Mouse (Mus musculus): ENCODE data around the gene Usp48.

Gene Usp48

DNA sequence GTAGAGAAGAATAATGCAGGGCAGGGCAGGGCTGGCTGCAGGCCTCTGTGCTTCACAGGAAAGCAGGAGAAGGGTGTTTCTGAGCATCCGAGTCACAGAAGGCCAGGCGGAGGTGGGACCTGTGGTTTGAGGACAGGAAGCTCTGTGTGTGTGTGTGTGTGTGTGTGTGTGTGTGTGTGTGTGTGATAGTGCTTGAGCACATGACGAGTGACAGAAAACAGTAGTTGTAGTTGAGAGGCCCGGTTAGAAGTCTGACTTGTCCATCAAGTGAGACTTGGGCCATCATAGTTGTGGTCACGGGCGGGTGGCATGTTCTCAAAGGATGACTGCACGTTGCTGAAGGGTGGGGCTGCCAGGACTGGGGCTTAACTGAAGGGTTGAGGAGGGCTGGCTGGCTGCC is 16.1 kb downstream of the Usp48 start:
- DNase-seq (ENCODE audit: low read depth), result no peak

- no peak for DNase-seq (ENCODE audit: low read depth)
These were observed 16.7 kb downstream of the Usp48 start for GRCm38 (mm10) chr4:137610256-137610655.

- DNase-seq (ENCODE audit: low read depth), result no peak
These were observed 29.3 kb downstream of the Usp48 start for GRCm38 (mm10) chr4:137622847-137623246.

- DNase-seq (ENCODE audit: low read depth), result no peak
These were observed 34.1 kb downstream of the Usp48 start for GRCm38 (mm10) chr4:137627476-137628235.

- DNase-seq (ENCODE audit: low read depth), result no peak
These were observed 34.8 kb downstream of the Usp48 start for GRCm38 (mm10) chr4:137628400-137628799.

- no peak for DNase-seq (ENCODE audit: low read depth)
These were observed 35.8 kb downstream of the Usp48 start for GRCm38 (mm10) chr4:137629354-137629753.

GRCm38 (mm10) chr4:137630153-137630552 is 36.6 kb downstream of the Usp48 start:
- DNase-seq (ENCODE audit: low read depth), result no peak

GRCm38 (mm10) chr4:137631596-137631995 is 38.0 kb downstream of the Usp48 start:
- no peak for DNase-seq (ENCODE audit: low read depth)

DNA sequence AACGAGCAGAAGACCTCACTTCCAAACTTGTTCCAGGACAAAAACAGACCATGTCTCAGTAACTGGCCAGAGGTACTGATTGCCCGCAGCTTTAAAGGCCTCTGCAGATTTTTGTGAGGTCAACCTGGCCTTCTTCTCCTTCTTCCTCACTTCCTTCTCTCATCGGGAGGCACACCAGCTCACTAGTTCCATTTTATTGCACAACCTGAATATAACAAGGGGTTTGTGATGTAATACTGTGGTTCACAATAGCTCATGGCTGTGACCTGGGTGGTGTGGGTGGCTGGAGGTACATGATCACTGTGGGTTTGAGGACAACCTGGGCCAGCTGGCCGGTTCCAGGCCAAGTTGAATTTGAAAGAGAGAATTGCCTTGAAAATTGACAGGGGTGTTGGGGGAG is 39.8 kb downstream of the Usp48 start:
- DNase-seq (ENCODE audit: low read depth), result no peak

DNA sequence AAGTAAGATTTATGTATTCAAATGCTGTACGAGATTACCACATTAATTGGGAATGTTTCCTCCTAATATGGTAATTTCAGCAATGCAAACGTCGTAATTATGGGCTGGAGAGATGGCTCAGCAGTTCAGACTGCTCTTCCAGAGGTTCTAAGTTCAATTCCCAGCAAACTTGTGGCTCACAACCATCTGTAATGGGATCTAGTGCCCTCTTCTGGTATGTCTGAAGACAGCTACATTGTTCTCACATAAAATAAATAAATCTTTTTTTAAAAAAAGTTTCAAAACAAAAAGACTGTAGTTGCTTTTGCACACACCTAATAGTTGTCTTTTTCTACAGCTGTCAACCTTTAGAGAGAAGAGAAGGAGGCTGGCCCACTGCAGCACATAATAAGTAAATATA is 43.0 kb downstream of the Usp48 start:
- DNase-seq (ENCODE audit: low read depth), result no peak

GRCm38 (mm10) chr4:137641556-137641955 is 48.0 kb downstream of the Usp48 start:
- no peak for DNase-seq (ENCODE audit: low read depth)

GRCm38 (mm10) chr4:137642101-137642500 is 48.5 kb downstream of the Usp48 start:
- DNase-seq (ENCODE audit: low read depth), result no peak

- DNase-seq (ENCODE audit: low read depth), result peak; percentile 16
These were observed 49.9 kb downstream of the Usp48 start for GRCm38 (mm10) chr4:137643459-137643858.

DNA sequence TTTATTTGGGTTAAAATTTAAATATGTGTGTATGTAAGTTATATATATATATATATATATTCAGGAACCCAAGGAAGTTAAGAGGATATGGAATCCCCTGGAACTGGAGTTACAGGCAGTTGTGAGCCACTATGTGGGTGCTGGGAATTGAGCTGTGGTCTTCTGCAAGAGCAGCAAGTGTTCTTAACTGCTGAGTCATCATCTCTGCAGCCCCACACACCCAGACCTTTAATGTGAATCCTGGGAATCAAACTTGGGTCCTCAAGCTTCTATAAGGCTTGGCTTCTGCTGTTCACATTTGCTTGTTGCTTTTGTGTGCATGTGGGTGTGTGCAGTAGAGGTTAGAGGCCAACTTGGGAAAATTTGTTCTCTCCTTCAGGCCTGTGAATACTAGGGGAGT is 52.7 kb downstream of the Usp48 start:
- no peak for DNase-seq (ENCODE audit: low read depth)

DNA sequence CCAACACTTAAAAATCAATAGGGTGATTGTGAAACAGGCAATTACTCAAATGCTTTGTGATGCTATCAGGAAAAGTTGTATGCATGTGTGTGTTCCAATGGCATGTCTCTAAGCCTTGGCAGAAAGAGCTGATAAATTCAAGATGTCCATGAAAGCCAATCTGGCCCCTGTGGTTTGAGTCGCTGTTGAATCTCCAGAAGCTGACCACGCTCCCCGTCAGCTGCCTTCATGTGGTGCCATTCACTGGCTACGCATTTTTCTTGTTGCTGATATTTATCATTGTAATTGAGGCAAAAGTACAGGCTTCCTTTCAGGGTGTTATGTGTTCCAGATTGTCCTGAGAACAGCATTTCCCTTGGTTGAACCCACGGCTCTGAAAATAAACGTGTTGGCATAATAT is 54.1 kb downstream of the Usp48 start:
- no peak for DNase-seq (ENCODE audit: low read depth)

DNA sequence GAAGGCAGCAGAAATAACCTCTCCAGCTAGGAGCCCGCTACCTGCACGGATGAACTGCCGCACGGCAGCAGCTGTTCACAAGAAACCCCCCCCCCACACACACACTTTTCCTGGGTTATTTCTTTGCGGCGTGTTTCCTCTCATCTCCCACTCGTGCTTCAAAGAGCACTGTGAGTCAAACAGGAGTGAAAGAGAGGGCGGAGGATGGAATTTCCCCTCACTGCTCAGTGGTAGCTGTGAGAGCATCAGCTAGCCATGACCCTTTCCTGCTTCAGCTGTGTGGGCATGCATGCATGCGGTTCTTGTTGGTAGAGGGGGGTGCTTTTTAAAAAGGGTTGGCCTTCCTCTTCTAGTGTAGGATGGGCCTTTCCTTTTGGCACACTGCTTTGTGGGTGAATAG is 54.7 kb downstream of the Usp48 start:
- DNase-seq (ENCODE audit: low read depth), result no peak

GRCm38 (mm10) chr4:137650912-137651311 is 57.4 kb downstream of the Usp48 start:
- DNase-seq (ENCODE audit: low read depth), result no peak

GRCm38 (mm10) chr4:137652835-137653346 is 59.3 kb downstream of the Usp48 start:
- no peak for DNase-seq (ENCODE audit: low read depth)

DNA sequence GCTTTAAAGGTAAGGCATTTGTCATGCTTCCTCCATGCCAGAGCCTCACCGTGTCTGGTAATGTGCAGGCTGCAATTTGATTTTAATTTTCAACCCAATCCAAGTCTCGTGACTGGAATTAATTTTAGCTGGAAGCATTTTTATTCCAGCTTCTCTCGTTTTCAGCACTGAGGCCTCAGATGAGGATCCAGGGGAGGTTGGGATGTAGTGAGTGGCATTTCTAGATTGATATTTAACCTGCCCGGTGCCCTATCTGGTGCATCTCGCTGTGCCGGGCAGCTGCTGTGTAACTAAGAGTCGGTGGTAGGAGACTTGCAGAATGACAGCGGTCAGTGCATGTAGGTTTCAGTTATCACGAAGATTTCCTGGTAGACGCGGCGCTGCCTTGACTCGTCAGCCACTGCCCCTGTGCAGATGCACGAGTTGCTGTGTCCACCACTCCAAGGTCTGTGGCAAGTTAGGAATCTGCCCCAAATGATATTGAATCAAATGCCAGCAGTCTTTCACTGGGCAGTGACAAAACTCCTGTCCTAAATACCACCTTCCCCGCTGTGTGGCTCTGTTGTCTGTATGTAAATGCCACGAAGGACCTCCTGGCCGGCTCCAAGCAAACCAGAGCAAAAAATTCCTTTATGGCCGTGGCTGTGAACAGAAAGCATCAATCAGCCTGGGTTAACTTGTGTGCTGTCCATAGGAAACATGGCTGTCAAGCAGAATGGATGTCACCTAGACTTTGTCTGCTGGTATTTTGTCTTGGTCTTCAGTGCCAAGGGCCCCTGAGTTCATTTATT is 61.9 kb downstream of the Usp48 start:
- DNase-seq (ENCODE audit: low read depth), result no peak

DNA sequence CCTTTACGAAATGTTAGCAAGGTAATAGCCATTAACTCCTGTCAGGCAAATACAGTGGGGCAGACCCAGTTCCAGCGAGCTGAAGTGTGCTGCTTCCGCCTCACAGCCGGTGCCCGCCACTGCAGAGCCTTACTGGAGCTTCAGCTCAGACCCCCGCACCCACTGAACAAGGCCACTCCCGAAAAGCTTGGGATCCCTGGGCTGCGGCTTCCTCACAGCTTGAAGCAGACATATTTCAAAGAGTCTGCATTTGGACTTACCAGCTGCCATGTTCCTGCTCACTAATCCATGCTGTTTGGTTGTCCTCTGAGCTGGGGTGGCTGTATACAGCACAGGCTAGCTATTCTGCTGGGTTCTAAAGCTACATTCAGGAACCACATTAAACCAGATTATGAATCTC is 64.1 kb downstream of the Usp48 start:
- DNase-seq (ENCODE audit: low read depth), result no peak

DNA sequence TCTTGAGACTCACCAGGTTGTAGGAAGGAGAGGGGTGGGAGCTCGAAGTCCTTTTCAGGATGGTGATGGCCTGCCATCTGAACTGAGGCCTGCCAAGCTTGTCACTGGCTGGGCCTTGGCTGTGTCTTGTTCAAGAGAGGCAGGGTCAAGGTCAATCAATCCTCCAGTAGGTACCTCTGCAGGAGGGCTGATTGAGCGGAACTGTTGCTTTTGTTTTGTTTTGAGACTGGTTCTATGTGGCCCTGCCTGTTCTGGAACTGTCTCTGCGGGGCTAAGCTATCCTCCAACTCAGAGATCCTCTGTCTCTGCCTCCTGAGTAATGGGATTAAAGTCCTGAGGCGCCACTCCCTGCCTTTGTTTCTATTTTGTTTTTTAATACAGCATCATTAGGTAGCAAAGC is 66.0 kb downstream of the Usp48 start:
- DNase-seq (ENCODE audit: low read depth), result no peak

DNA sequence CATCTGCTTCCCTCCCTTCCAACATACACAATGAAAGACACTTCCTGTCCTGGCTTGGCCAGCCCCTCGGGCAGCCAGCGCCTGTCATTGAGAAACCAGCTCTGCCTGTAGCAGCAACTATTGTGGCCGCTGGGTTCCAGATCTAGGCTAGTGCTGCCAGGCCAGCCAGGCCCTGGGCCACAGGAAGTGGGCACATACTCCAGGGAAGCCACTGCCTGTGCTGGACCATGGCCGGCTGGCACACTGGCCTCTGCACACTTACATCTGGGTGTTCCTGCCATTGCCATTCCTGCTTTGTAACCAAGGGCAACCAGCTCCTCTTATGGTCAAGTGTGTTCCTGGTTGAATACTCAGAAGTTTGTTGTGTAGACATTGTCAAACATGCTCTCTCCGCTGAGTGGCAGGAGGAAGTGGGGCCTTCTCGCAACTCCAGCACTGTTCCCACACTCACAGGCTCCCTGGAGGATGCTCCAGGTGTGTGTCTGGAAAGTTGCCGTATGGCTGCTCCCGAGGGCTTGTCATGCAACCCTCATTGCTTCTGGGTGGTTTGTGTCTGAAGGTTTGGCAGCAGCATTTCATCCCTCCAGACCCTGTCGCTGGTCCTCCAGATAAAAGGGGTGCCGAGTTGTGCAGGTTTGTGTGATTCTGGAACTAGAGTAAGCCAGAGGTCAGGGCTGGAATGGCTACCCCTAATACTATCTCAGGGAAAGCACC is 67.0 kb downstream of the Usp48 start:
- no peak for DNase-seq (ENCODE audit: low read depth)

DNA sequence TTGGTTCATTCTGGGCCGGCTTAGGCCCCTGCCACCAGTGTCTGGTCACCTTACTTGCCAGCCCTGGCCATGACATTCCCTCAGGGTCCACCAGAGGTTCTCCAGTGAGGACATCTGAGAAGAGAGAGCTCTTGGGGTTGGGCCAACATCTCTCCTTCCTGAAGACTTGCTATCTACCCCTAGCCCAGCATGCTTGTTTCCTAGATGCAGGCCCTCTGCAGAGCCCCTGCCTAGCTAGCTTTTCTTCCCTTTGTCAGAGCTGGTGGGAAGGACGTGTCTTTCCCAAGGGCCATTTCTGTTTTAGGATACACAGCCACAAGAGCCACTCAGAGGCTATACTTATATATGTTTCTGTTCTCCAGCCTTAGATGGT is 67.5 kb downstream of the Usp48 start:
- DNase-seq (ENCODE audit: low read depth), result no peak

Data from c-Kit-positive CD71-positive TER-119-negative erythroid progenitor cells, embryonic 14.5 days (primary cell).